Mouse (Mus musculus) neutrophil, adult 5-6 weeks (primary cell): ENCODE results near the gene Mief1. TPM values are rescaled to one million over a fixed set of nuclear protein-coding genes. Genes with fewer than 3 reads are reported as not detected.
A peak's percentile ranks its signal among the peaks of the same experiment; 100 is the strongest.

Experiments used
- ATAC-seq: fragments of 151-379, 151-347 bp; 2 replicates; pipeline ENCODE4 v1.8.0; 2017; ENCODE audit warnings: mild to moderate bottlenecking, moderate TSS enrichment; ENCODE audit not compliant: insufficient number of reproducible peaks, poor library complexity, low FRiP score, severe bottlenecking; ENCODE audit errors: extremely low read depth
- total RNA-seq: library from RNA; stranded (forward); fragments of 200-1000 nt; gene quantifications from 2 replicates; pipeline ENCODE4 v1.2.3, GENCODE M21; 2017

Mief1 gene
- total RNA-seq, 1 experiment from 2014 or later: 37.5 TPM

DNA sequence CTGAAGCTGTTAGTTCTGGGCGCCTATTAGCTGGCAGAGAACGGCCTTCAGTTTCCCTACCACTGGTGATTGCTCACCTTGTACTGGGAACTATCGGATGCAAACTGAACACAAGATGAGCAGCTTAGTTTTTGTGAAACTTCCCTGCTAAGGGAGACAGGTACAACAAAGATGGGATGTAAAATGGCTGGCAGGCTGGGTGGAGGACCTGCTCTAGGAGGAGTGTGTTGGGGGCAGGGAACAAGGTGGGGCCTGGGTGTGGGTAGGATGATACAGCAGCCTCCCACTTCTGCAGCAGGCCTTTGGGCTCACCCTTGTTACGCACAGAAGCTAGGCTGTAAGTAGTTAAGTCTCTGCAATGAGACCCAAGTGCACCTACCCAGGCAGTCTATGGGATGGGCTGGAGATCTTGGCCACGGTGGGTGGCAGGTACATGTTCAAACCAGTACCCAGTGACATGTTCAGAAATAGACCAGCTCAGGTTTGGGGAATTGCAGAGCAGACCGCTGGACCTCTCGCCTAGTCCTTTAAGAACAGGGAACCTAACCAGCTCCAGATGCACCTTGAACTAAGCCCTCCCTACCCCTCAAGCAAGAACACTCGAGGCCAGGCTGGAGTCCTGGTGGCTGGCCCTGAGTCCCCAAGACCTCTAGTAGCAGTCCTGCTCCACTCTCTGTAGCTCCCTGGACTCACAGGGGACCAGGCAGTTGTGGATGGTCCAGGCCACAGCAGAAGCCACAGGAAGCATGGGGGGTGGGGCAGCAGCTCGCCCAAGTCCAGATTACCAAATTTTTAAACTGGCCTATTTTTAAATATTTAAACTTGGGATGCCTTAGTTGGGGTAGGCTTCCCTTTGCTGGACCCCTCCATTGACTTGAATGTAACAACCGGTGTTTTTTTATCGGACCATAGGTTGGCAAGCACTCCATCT lies 24.7 kb downstream of the Mief1 start:
- no peak for ATAC-seq

DNA sequence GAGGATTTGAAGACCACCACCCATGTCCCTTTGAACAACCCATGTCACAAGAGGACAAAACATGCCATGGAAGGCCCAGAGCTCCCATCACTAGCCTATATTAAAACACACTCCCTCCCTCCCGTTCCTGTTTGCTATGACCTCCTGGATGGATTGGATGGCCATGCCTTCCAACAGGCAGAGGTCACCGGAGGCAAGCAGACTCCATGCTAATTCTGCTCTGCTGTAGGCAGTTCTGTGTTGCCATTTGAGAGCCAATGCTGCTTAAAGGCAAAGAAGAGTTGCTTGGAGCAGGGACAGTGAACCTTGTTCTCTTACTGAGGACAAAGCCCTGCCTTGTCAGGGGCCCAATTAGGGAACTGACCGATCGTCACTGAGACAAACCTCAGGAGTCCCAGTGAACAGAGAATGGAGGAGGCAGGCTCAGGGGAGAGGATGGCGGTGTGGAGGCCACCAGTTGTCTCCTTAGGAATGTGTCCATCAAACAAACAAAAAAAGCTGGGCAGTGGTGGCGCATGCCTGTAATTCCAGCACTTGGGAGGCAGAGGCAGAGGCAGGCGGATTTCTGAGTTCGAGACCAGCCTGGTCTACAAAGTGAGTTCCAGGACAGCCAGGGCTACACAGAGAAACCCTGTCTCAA lies 25.7 kb downstream of the Mief1 start:
- no peak for ATAC-seq

DNA sequence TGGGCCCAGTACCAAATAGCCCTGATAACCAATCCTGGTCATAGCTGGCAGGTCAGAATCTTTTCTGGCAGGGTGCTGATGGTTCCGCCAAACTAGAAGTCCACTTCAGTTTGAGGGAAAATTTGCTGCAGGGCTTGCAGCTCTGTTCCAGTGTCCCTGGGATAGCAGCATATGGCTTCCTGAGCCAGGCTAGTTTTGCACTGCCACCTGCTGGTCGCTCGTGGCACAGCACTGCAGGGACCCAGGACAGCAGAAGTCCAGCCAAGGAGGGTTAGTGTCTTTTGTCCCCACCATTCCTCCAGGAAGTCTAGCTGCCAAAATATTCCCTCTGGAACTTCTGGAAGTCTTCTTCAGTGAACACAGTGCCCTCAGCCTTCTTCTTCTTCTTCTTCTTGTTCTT lies 26.9 kb downstream of the Mief1 start:
- ATAC-seq: peak; percentile 18; the same call in 1 of the 2 replicates

DNA sequence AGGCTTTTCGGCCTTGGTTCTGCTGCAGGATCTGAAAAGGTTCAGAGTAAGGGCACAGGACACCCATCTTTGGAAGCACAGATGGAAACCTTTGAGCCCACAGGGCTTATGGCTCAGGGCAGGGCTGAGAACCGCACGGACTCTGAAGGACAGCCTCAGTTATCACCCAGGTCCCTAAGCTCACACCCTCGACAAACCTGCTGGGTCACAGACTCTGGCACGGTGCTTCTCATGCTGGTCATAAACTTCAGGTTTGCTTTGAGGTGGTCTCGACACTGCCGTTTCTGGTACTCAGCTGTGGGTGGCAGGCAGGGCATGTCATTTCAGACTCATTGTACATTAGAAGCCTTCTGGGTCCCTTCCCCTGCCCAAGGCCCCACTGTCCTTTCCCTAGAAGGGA lies 27.3 kb downstream of the Mief1 start:
- no peak for ATAC-seq

DNA sequence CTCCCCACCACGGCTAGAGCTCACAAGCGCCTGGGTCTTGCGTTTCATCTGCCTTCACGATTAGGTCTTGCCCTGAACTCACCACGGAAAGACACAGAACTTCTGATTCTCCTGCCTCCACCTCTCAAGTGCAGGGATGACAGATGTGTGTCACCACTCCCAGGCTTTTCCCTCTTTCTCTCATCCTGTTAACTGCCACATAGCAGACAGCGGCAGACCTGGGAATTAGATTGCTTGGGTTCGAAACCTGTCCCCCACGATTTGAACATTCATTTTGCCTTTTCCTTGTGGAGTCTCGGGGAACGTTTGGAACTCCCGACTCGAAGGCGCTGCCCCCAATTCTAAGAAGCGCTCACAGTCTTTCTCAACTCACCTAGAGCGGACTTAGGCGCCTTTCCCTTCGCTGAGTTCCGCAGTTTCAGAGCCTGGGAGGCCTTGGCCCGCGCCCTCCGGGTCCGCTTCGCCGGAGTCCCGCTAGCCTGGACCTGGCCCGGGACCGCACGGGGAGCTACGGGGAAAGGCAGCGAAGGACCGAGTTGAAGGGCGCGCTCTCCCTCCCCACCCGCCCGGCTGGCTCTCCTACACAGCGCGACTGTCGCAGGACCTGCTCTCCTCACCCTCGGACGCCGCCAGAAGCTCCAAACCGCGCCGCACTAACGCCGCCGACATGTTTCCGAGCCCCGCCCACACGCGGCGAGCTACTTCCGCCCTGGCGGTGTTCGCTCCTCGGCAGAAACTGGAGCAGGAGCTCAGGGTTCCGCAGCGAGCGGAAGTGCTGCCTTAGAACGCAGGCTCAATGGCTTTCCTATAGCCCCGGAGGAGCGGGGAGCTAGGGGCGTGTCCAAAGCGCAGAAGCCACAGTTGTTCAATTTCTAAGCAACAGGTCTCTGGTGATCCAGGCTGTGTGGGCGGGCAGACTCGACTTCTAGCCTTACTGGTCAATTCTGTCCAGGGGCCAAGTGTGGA lies 30.1 kb downstream of the Mief1 start, which contains the start of gene Rps19bp1:
Gene Rps19bp1 (minus strand): TSS at position 706 of the 966 bp plus-strand sequence.
- ATAC-seq: peak; percentile 91

DNA sequence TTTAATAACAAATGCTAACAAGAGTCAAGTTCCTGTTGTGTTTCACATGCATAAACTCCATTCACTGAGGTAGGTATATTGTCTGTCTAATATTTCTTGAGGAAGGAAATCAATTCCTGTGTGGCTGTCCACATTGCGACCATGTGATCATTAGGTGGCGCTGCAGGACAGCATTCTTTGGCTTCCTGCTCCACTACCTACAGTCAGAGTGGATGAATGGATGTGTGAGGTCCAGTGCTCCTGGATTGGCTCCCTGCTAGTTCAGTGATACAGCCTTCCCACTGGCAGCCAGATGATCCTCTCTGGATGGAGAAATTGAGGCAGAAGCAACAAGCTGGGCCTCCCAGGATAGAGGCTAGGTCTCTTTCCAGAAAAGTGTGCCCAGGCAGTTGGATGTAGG lies 32.5 kb downstream of the Mief1 start:
- ATAC-seq: peak; percentile 57; the same call in 1 of the 2 replicates

DNA sequence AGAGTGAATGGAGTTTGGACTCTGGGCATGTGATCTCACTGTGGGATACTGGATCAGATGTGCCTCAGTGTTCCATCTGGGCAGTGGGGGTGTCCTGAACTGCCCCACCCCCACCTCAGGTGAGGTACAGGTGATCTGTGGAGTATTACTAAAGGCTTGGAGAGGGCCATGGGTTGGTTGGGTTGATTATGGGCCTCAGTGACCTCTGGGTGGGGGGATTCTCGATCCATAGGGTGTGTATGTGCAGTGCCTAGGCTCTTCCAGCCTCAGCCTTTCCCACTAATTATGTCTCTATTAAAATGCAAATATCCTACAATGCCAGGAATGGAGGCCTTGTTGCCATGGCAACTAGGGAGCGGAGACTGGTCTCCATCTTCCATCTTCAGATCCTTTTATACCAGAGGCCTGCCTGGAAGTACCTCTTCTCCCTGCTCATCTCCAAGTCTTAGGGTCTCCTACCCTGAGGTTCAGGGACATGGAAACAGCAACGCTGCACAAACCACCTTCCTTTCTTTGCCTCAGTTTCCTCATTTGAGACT lies 38.1 kb downstream of the Mief1 start:
- no peak for ATAC-seq

DNA sequence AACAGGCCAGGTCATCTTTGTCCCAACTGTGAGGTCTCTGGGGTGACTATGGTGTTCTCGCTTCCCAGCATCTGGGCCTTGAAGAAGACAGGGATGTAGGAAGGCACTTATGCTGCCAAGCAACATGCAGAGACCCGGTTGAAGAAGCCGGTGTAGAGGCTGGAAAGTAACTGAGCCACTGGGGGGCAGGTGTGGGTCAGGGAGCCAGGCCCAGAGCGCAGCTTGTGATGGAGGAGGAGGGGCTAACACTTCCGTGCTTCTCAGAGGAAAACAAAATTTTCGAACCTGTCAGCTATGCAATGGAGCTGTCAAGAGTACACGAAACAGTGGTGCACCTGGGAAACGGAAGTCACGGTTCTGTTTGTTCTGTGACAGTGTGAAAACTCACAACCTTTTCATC lies 43.3 kb downstream of the Mief1 start:
- no peak for ATAC-seq

DNA sequence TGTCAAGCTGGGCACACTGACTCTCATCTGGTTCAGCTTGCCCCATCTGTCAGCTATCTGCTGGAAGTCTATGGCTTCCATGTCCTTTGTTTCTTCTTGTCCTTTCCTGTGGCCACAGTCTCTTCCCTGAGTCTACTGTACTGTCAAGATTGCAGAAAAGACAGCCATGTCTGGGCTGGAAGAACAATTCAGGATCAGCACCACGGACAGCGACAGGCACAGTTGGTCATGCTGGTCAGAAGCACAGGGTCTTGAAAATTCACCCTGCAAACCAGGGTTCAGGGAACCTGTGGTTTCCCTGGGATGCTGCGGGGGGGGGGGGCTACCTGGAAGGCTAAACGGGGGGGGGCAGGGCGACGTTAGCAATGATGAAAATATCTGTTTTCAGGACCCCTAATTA lies 43.8 kb downstream of the Mief1 start:
- no peak for ATAC-seq

DNA sequence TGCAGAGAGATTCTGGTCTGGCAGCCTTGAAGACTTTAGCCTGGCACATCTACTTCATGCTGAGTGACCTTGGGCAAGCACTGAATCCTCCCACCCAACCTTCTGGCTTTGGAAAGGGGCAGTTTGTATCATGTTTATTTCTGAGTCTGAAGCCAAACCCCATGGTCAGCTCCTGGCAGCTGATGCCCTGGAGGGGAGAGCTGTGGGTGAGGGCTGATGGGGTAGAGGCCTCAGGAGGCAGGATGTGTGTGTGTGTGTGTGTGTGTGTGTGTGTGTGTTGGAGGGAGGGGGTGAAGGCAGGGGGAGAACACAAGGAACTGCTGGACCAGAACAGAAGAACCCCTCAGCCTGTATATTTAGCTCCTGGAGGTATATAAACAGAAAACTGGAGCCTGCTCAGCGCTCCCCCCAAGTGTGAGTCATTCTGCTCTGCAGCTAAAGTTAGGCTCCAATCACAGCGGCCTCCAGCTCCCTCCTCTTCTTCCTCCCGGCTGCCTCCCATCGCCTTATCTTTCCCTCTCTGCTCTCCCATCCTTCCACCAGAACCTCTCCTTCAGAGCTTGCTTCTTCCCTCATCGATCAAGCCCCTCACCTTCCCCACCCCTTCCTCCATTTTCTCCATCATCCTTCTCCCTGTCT lies 44.4 kb downstream of the Mief1 start:
- no peak for ATAC-seq

DNA sequence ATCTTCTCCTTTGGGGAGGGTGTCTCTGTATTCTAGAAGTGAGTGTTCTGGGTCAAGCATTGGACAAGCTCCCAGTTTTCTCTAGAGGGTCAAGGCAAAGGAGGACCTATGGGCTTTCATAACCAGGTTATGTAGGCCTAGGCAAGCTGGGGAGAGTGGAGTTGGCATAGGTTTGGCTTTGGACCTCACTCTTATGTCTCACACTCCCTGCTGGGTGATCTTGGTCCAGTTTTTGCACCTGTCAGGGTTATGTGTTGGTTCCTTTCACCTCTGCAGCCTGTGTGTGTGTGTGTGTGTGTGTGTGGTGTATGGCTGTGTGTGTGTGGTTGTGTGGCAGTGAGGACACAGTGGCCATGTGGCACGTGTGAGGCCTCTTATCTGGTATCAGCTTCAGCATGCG lies 45.2 kb downstream of the Mief1 start:
- no peak for ATAC-seq

DNA sequence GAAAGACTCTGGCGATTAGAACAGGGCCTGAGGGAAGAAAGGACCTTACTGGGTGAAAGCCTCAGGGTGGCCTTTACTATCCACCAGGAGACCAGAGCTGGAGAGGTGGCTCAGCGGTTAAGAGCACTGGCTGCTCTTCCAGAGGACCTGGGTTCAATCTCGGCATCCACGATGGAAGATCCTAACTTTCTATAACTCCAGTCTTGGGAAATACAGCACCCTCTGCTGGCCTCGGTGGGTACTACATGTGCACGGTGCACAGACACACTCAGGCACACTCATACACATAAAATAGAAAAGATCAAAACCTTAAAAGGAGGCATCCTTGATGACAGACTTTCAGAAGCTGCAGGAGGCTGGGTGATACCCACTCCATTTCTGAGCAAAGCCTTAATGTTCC lies 46.8 kb downstream of the Mief1 start:
- ATAC-seq: no peak

DNA sequence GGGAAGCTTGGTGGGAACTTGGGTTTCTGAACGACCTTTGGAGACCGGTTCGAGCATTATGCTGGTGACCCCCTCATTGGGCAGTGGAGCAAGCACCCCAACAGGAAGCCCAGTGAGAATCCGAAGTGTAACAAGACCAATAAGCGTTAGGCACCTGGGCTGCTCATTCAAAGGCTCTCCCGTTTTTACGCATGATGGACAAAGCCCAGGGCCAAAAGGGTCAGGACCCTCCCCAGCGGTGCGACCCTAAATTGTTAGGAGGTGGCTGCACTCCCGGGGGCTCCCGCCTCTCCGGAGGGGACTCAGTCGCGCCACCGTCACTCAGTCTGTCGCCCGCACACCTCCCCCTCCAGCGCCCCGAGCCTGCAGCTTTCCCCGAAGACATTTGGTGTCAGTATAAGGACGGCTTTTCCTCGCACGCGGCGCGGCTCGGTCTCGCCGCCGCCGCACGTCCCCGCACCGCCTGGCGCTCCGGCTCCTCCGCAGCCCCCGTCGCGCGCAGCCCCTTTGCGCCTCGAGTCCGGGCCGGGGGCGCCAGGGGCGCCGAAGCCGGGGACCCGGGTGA lies 53.1 kb downstream of the Mief1 start, which contains the start of gene Cacna1i:
Gene Cacna1i (plus strand): TSS at position 388 of the 565 bp plus-strand sequence.
- no peak for ATAC-seq

DNA sequence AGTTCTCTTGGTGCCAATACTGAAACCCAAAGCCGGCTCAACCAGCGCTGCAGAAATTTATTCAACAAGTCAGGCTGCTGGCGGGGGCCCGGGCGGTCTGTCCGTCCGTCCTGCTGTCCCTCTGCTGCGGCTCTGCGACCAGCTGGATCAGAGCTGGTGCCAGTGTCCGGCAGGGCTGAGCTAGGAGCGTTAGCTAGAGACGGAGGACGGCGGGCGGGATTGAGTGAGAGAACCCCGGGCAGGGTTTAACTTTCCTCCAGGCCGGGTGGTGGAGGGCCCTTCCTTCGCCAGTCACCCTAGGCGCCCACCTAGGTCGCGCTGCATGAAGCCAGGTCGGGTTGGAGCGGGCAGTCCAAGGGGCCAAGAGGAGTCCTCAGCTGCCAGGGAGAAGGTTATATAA lies 54.2 kb downstream of the Mief1 start:
- ATAC-seq: no peak

DNA sequence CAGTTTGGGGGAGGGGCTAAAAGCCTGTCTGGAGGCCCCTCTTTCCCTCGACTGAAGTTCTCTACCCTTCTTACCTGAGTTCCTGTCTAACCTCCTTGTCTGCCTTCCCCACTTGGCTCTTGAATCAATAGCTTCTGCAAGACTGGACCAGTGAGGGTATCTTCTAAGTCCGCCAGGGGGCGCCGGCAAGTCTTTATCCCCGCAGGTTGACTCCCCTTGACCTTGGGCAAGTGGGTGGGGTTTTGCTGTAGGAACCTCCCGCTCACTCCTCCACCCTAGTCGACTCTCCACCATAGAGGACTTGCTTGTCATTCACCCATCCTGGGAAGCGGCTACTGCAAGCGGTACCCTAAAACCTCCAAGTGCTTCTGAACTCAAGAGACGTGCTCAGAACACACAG lies 55.6 kb downstream of the Mief1 start:
- ATAC-seq: peak; percentile 69

DNA sequence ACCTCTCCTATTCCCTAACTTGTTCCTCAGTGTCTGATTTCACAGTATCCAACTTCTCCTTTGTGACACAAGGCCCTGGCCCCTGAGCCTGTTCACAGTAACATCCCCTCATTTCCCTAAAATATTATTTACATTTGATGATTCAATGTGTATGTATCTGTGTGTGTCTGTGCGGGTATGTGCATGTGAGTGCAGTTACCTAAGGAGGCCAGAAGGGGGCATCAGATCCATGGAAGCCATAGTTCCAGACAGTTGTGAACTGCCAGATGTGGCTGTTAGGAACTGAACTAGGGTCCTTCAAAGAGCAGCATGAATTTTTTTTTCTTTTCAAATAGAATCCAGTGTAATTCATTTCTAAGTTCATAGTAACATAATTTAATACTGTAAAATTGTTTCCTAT lies 63.3 kb downstream of the Mief1 start:
- no peak for ATAC-seq
